Mouse (Mus musculus) bone marrow, adult 2 months (tissue): ENCODE measurements around the gene Zfp655. TPM values are rescaled to one million over a fixed set of nuclear protein-coding genes. Genes with fewer than 3 reads are reported as not detected.
A peak's percentile ranks its signal among the peaks of the same experiment; 100 is the strongest.

ENCODE experiments used
- H3K27ac ChIP-seq: fragments of 200-500 bp; 2 replicates; pipeline ENCODE4 v1.5.1; 2012; ENCODE audit warnings: low read depth, mild to moderate bottlenecking, control low read depth, inconsistent platforms, low read length; ENCODE audit not compliant: control insufficient read depth, poor library complexity, insufficient read depth
- H3K4me1 ChIP-seq: fragments of 200-500 bp; 2 replicates; pipeline ENCODE4 v1.6.1; 2011; ENCODE audit warnings: low read length; ENCODE audit not compliant: control insufficient read depth, insufficient read depth
- H3K4me3 ChIP-seq: fragments of 200-500 bp; replicated peaks from 2 replicates; pipeline ENCODE3; 2011; ENCODE audit warnings: mild to moderate bottlenecking, low read depth, low read length, control low read depth; ENCODE audit not compliant: control insufficient read depth
- CTCF ChIP-seq: fragments of 200-500 bp; IDR thresholded peaks from 2 replicates; pipeline ENCODE4 v1.5.1; 2011; ENCODE audit warnings: low read length, control low read depth; ENCODE audit not compliant: control insufficient read depth, insufficient read depth
- POLR2A ChIP-seq: fragments of 200-500 bp; IDR thresholded peaks from 2 replicates; pipeline ENCODE4 v1.6.1; 2011; ENCODE audit warnings: low read depth, mild to moderate bottlenecking, control low read depth, low read length, borderline replicate concordance; ENCODE audit not compliant: control insufficient read depth
- WGBS: fragments of 180-500 bp; shearing (Covaris S2); methylation state at CpG from one replicate; pipeline ENCODE4 v1.1.7; 2018; 5-methylcytosine and 5-hydroxymethylcytosine counted together
- polyA plus RNA-seq: library from polyadenylated mRNA; stranded (reverse); fragments of >200 nt; gene quantifications from 2 replicates; pipeline ENCODE4 v1.2.4, GENCODE M21; 2011; ENCODE audit warnings: low replicate concordance; ENCODE audit not compliant: missing spikeins, insufficient read depth, insufficient read length

Zfp655 gene
- polyA plus RNA-seq, result 7.7 and 19.8 TPM in 2 replicates

- TF ChIP-seq CTCF (no peak; the same call in 1 of the 2 replicates), POLR2A (peak; percentile 87; the same call in 1 of the 2 replicates)
- Histone ChIP-seq H3K4me3 (peak within 1 kb of the TSS; percentile 78), H3K27ac (peak within 1 kb of the TSS; percentile 93), H3K4me1 (no peaks in the 10 kb centered on the region)
- whole genome bisulfite sequencing, result under 1% methylated on average over 42 of the region's 42 CpGs
Measured at GRCm38 (mm10) chr5:145231367-145231871, at the start of gene Zfp655. Zfp655 (plus strand) TSS chr5:145231715.

DNA sequence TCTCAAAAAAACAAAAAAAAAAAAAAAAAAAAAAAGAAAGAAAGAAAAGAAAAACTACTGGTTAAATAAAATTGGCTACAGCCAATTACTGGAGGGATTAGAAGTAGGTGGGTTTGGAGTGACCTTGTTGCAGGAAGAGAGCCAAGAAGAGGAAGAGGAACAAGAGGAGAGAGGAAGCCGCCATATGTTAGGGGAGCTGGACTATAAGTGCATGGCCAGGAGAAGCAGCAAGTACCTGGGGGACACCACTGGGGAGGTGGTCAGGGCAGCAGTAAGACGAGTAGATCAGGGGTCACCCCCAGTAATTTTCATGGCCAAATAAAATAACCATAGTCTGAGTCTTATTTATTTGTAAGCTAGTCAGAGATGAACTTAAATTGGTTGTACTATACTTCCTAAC is 46.3 kb upstream of the Zfp655 start:
- TF ChIP-seq POLR2A (no peak), CTCF (no peak)
- Histone ChIP-seq H3K4me3 (no peak overlapping the region), H3K27ac (no peak overlapping the region), H3K4me1 (no peaks in the 10 kb centered on the region)
- WGBS, result 60% methylated on average over 2 of the region's 2 CpGs

GRCm38 (mm10) chr5:145189416-145189815 is 42.1 kb upstream of the Zfp655 start:
- WGBS, result 74% methylated on average over 6 of the region's 6 CpGs
- H3K4me1 ChIP-seq, result no peaks in the 10 kb centered on the region; the same call in 1 of the 2 replicates
- no peak overlapping the region for H3K27ac ChIP-seq
- no peak for TF ChIP-seq CTCF
- no peak overlapping the region for H3K4me3 ChIP-seq

DNA sequence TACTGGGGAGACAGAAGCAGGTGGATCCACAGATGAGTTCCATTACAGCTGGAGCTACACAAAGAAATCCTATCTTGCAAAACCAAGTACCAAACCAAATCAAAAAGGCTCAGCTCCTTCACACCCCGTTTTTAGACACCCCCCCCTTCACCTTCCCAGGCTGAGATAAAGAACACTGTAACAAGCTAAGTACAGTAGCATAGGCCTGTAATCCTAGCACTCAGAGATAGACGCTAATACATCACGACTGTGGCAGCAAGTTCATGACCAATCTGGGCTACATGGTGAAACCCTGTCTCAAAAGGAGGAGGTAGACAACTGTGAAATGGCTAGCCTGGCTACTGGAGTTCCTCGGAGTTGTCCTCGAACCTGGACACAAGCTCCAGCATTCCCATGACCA is 41.1 kb upstream of the Zfp655 start:
- 24% methylated on average over 5 of the region's 5 CpGs for WGBS
- H3K4me1 ChIP-seq, result no peaks in the 10 kb centered on the region; the same call in 1 of the 2 replicates
- no peak overlapping the region for H3K27ac ChIP-seq

DNA sequence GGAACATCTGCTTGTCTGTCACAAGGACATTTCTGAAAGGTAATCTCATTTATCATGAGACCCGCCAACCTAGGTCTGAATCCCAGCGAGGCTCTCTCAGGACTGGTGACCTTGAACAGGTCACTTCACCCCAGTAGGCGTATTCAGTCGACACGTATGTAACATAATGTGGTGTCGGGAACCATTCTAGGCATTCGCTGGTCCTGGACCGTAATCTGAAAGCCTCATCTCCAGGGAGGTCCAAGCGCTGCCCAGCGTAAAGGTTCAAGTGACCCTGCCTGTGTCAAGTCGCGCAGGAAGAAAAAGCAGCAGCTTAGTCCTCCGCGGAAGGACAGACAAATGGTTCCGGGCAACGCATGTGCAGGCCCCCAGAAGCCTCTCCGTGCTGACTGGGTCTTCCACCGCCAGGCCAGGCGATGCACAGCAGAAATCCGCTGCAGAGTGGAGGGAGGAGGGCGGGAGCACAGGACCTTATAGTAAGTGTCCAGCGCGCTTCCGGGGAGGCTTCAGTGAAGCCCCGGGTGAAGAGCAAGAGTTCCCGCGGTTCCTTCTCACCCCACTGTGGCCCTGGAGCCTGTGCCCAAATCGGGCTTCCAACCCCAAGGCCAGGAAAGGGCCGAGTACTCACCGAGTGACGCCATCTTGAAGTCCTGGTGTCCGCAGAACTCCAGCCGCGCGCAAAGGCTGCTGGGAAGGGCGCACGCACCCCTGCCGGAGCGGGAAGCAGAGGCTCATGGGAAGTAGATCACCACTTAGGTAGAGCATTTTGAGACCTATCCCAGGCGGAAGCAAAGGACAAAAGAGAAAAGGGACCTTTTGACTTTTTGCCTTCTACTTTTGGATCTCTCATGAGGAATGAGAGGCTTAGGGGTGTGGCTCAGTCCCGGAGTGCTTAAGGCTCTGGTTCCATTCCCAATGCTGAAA is 40.4 kb upstream of the Zfp655 start:
- peak overlapping the region; percentile 34 for H3K27ac ChIP-seq
- peak overlapping the region; percentile 87 for H3K4me3 ChIP-seq
- under 1% methylated on average over 41 of the region's 41 CpGs for WGBS
- TF ChIP-seq CTCF (no peak), POLR2A (peak; percentile 85; the same call in 1 of the 2 replicates)
- H3K4me1 ChIP-seq, result no peaks in the 10 kb centered on the region; the same call in 1 of the 2 replicates

More for the DNA sequence above, 41.1 kb upstream of the Zfp655 start:
- no peak for TF ChIP-seq CTCF
- no peak for TF ChIP-seq POLR2A
- peak overlapping the region; percentile 87 for H3K4me3 ChIP-seq

DNA sequence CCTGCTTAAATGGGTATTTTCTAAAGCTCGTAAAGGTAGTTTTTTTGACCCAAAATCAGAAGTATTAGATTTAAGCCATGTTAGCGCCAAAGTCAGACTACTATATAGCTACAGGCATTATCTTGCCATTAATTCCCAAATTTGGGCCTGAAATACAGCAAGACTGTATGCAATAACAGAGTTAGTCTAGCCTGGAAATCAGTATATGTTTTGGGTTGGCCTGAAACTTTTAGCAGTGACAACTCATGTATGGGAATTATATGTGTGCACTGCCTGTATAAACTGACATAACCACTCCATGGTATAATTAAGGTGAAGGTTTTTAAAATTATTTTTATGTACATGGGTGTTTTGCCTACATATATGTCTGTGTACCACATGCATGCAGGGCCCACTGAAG is 39.6 kb upstream of the Zfp655 start, which contains the start of gene Atp5j2:
Atp5j2 (minus strand) TSS at position 101 of the 400 bp plus-strand sequence.
- H3K27ac ChIP-seq, result peak within 1 kb of the TSS; percentile 34
- H3K4me3 ChIP-seq, result peak within 1 kb of the TSS; percentile 87
- TF ChIP-seq POLR2A, result no peak
- TF ChIP-seq CTCF, result no peak
- no peaks in the 10 kb centered on the region; the same call in 1 of the 2 replicates for H3K4me1 ChIP-seq
- WGBS, result 81% methylated on average over 2 of the region's 2 CpGs

DNA sequence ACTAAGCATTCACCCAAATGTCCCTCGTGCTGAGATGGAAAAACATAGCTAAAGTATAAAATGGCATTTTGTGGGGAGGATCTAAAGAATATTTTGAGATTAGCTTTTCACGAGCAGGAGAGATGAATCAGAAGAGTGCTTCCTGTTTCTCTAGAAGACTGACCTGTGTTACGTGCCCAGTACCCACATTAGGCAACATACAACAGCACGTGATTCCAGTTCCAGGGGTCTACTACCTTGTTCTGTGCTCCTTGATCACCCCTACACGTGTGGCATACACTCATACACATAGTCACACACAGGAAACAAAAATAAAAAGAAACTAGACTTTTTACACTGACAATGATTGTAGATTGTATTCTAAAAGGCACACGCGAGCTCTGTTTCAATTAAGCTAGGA is 31.1 kb upstream of the Zfp655 start:
- TF ChIP-seq POLR2A (no peak), CTCF (no peak)
- H3K27ac ChIP-seq, result no peak overlapping the region
- WGBS, result 52% methylated on average over 7 of the region's 7 CpGs
- peaks cover 1% of the 10 kb centered on the region for H3K4me1 ChIP-seq
- no peak overlapping the region for H3K4me3 ChIP-seq

DNA sequence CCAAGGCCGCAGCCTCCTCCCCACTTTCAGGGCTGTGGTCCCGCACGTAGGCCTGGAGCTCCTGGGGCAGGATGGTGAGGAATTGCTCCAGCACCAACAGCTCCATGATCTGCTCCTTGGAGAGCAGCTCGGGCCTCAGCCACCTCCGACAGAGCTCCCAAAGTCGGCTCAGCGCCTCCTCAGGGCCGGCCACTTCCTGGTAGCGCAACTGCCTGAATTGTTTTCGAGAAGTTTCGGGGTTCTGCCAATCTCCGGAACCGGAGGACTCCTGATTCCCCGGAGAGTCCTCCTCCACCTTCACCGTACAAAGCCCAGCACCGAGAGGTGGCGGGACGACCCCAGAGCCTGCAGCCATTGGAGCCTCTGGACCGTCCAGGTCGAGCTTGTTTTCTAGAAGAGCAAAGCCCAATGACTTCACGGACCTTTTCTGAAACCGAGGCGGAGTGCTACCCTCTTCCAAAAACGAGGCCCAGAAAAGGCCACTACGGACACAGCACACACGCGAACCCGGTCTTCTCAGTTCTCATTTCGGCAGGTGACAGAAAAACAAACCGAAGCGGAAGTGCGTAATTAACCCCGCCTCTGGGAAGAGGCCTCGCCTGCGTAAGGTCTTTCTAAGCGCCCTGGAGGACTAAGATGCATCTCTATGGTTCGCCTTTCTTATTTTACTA is 30.1 kb upstream of the Zfp655 start, which contains the start of gene Zkscan14:
Zkscan14 (minus strand) TSS at position 548 of the 671 bp plus-strand sequence.
- H3K4me3 ChIP-seq, result peak within 1 kb of the TSS; percentile 84
- peak within 1 kb of the TSS; percentile 90 for H3K27ac ChIP-seq
- peaks cover 1% of the 10 kb centered on the region for H3K4me1 ChIP-seq
- WGBS, result under 1% methylated on average over 37 of the region's 37 CpGs
- TF ChIP-seq POLR2A (no peak), CTCF (no peak)

GRCm38 (mm10) chr5:145202446-145202845 is 29.1 kb upstream of the Zfp655 start:
- H3K4me1 ChIP-seq, result peaks cover 1% of the 10 kb centered on the region

More at GRCm38 (mm10) chr5:145202446-145202845, 29.1 kb upstream of the Zfp655 start:
- Histone ChIP-seq H3K27ac (no peak overlapping the region), H3K4me3 (no peak overlapping the region)
- TF ChIP-seq CTCF, result no peak
- WGBS, result 48% methylated on average over 3 of the region's 3 CpGs
